Mouse (Mus musculus) limb, embryonic 15.5 days (tissue): Measurements from ENCODE around the gene Clk4. TPM values are rescaled to one million over a fixed set of nuclear protein-coding genes. Genes with fewer than 3 reads are reported as not detected.
A peak's percentile ranks its signal among the peaks of the same experiment; 100 is the strongest.

Experiments
- ATAC-seq: fragments of 200-750 bp; cut with Nextera tagmentation; 2 replicates; pipeline ENCODE4 v1.8.0; 2017; ENCODE audit warnings: low read depth, moderate TSS enrichment; ENCODE audit not compliant: insufficient number of reproducible peaks, low FRiP score, low TSS enrichment
- H3K27ac ChIP-seq: fragments of 300-500 bp; sonication (generic); 2 replicates; pipeline ENCODE4 v1.5.1; 2015; ENCODE audit warnings: moderate library complexity, mild to moderate bottlenecking, inconsistent platforms
- H3K27me3 ChIP-seq: fragments of 300-500 bp; sonication (generic); 2 replicates; pipeline ENCODE4 v1.6.1; 2015; ENCODE audit warnings: inconsistent platforms
- H3K36me3 ChIP-seq: fragments of 300-500 bp; sonication (generic); 2 replicates; pipeline ENCODE4 v1.6.1; 2015; ENCODE audit warnings: inconsistent platforms
- H3K4me1 ChIP-seq: fragments of 300-500 bp; sonication (generic); 2 replicates; pipeline ENCODE4 v1.6.1; 2015; ENCODE audit warnings: inconsistent platforms
- H3K4me2 ChIP-seq: fragments of 300-500 bp; sonication (generic); 2 replicates; pipeline ENCODE4 v1.6.1; 2015; ENCODE audit warnings: mild to moderate bottlenecking, inconsistent platforms
- H3K4me3 ChIP-seq: fragments of 300-500 bp; sonication (generic); 2 replicates; pipeline ENCODE4 v1.5.1; 2015; ENCODE audit warnings: mild to moderate bottlenecking, inconsistent platforms
- H3K9ac ChIP-seq: fragments of 300-500 bp; sonication (generic); 2 replicates; pipeline ENCODE4 v1.6.1; 2015; ENCODE audit warnings: inconsistent platforms
- H3K9me3 ChIP-seq: fragments of 300-500 bp; sonication (generic); 2 replicates; pipeline ENCODE4 v1.6.1; 2016; ENCODE audit warnings: inconsistent platforms
- WGBS: fragments of 180-500 bp; shearing (Covaris S2); methylation state at CpG from one replicate; pipeline ENCODE4 v1.1.7; 2015; 5-methylcytosine and 5-hydroxymethylcytosine counted together
- polyA plus RNA-seq: library from polyadenylated mRNA; unstranded; fragments of >200 nt; fragmentation: Nextera tagmentation; extraction: Ambion mirVana; gene quantifications from 2 replicates; pipeline ENCODE4 v1.2.1, GENCODE M21; 2015

The Clk4 gene
- polyA plus RNA-seq, 1 experiment from 2014 or later = 115 TPM

GRCm38 (mm10) chr11:51315991-51316810 lies 54.7 kb downstream of the Clk4 start:
- Histone ChIP-seq H3K9me3 (no peaks in the 10 kb centered on the region), H3K36me3 (no peaks in the 10 kb centered on the region), H3K27ac (no peak overlapping the region), H3K4me1 (no peaks in the 10 kb centered on the region), H3K4me3 (no peak overlapping the region), H3K4me2 (no peak overlapping the region), H3K9ac (no peak overlapping the region), H3K27me3 (no peaks in the 10 kb centered on the region)
- no peak for ATAC-seq
- 71% methylated on average over 7 of the region's 7 CpGs for WGBS

- no peak for ATAC-seq
- Histone ChIP-seq H3K4me2 (no peak overlapping the region), H3K27ac (no peak overlapping the region), H3K4me3 (no peak overlapping the region), H3K4me1 (no peaks in the 10 kb centered on the region), H3K9me3 (no peaks in the 10 kb centered on the region), H3K36me3 (no peaks in the 10 kb centered on the region), H3K9ac (no peak overlapping the region), H3K27me3 (no peaks in the 10 kb centered on the region)
These were observed 59.1 kb downstream of the Clk4 start for GRCm38 (mm10) chr11:51320609-51321008.

GRCm38 (mm10) chr11:51326908-51327307 lies 65.4 kb downstream of the Clk4 start:
- Histone ChIP-seq H3K36me3 (no peaks in the 10 kb centered on the region), H3K4me3 (no peak overlapping the region), H3K4me1 (0 out of 2 replicates have a peak, but pooled peaks cover 8% of the 10 kb centered on the region), H3K9me3 (no peaks in the 10 kb centered on the region), H3K4me2 (no peak overlapping the region), H3K9ac (no peak overlapping the region), H3K27ac (no peak overlapping the region), H3K27me3 (no peaks in the 10 kb centered on the region)
- no peak for ATAC-seq
- WGBS = 49% methylated on average over 6 of the region's 6 CpGs

- Histone ChIP-seq H3K4me2 (no peak overlapping the region), H3K9me3 (no peaks in the 10 kb centered on the region), H3K9ac (no peak overlapping the region), H3K36me3 (no peaks in the 10 kb centered on the region), H3K27me3 (no peaks in the 10 kb centered on the region), H3K4me3 (no peak overlapping the region), H3K4me1 (0 out of 2 replicates have a peak, but pooled peaks cover 8% of the 10 kb centered on the region), H3K27ac (no peak overlapping the region)
- 72% methylated on average over 12 of the region's 12 CpGs for WGBS
- ATAC-seq = no peak
These were observed 66.9 kb downstream of the Clk4 start for GRCm38 (mm10) chr11:51328387-51328942.

GRCm38 (mm10) chr11:51329837-51330714 lies 68.5 kb downstream of the Clk4 start:
- Histone ChIP-seq H3K4me2 (no peak overlapping the region), H3K9ac (no peak overlapping the region), H3K9me3 (no peaks in the 10 kb centered on the region), H3K36me3 (no peaks in the 10 kb centered on the region), H3K27me3 (no peaks in the 10 kb centered on the region), H3K27ac (no peak overlapping the region), H3K4me3 (no peak overlapping the region), H3K4me1 (0 out of 2 replicates have a peak, but pooled peaks cover 8% of the 10 kb centered on the region)
- WGBS = 71% methylated on average over 11 of the region's 11 CpGs
- ATAC-seq = 0 out of 2 replicates have a peak, but pooled peaks have one; percentile 55

Other genes with a start within 250 kb of the Clk4 start
- gene Olfr54, start 247.5 kb upstream of the Clk4 start, polyA plus RNA-seq = not detected in 2 replicates
- gene Olfr1375, start 213.6 kb upstream of the Clk4 start, polyA plus RNA-seq = not detected in 2 replicates
- 8.3 TPM in 2 replicates for gene Zfp354a, start 202.5 kb upstream of the Clk4 start, polyA plus RNA-seq
- gene Gm12569, start 41.3 kb upstream of the Clk4 start, polyA plus RNA-seq = not detected in 2 replicates
- 0.33 and 0.50 TPM in 2 replicates for gene BC049762, start 1.3 kb downstream of the Clk4 start, polyA plus RNA-seq
- 18.9 and 23.6 TPM in 2 replicates for gene Col23a1, start 28.2 kb downstream of the Clk4 start, polyA plus RNA-seq